Mouse (Mus musculus): ENCODE data around the gene Phf21b. TPM values are rescaled to one million over a fixed set of nuclear protein-coding genes. Genes with fewer than 3 reads are reported as not detected.

Gene Phf21b
- polyA plus RNA-seq, 1 experiment from 2014 or later: 20.2 TPM

DNA sequence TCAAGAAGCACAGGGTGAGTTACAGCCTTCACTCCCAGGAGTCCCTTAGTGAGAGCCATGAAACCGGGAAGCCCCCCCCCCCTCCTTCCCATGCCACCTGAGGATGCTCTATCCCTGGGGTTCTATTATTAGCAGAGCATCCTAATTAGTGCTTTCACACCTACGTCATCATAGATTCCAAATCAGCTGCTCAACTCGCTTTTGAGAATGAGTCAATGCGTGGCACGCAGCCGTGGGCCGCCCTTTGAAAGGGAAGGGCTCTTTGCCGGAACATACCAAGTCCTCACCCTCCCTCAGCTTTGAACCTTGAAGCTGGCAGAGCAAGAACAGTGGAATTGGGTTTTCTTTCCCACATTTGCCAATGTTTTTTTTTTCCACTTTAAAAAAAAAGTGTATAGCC is 6.1 kb upstream of the Phf21b start:
- no peaks in the 10 kb centered on the region for H3K36me3 ChIP-seq
- H3K27ac ChIP-seq: no peak overlapping the region
- no peak for ATAC-seq (ENCODE audit: low FRiP score, low read depth)
- no peak overlapping the region for H3K4me2 ChIP-seq (replicated peaks)
- no peaks in the 10 kb centered on the region for H3K9me3 ChIP-seq
- 85% methylated on average over 8 of the region's 8 CpGs for WGBS
- peaks cover 10% of the 10 kb centered on the region for H3K4me1 ChIP-seq
- H3K4me3 ChIP-seq: no peak overlapping the region
- no peak overlapping the region for H3K9ac ChIP-seq
- H3K27me3 ChIP-seq (replicated peaks): no peaks in the 10 kb centered on the region

DNA sequence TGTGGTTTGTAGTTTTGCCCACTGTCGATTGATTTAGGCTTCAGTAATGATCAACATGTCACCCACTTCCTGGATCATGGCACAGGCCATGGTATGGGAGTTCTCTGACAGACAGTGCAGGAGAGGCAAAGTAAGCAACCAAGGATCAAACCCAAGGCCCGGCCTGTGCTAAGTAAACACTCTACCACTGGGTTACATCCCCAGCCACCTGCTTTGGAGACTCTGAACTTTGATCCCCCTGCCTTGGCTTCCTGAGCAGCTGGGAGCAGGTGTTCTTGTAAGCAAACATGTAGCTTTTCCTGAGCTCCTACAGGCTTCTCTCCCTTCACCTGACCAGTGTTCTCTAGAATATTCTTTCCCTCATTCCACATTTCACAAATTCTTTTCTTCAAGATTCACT is 1.8 kb upstream of the Phf21b start:
- Histone ChIP-seq H3K4me3 (no peak overlapping the region), H3K4me1 (peaks cover 14% of the 10 kb centered on the region), H3K27ac (no peak overlapping the region), H3K27me3 (replicated peaks) (no peaks in the 10 kb centered on the region), H3K9ac (no peak overlapping the region), H3K4me2 (replicated peaks) (0 out of 2 replicates have a peak overlapping the region, but pooled peaks have one; percentile 79), H3K9me3 (no peaks in the 10 kb centered on the region), H3K36me3 (no peaks in the 10 kb centered on the region)
- no peak for ATAC-seq (ENCODE audit: low FRiP score, low read depth)
- 89% methylated on average over 2 of the region's 2 CpGs for WGBS

DNA sequence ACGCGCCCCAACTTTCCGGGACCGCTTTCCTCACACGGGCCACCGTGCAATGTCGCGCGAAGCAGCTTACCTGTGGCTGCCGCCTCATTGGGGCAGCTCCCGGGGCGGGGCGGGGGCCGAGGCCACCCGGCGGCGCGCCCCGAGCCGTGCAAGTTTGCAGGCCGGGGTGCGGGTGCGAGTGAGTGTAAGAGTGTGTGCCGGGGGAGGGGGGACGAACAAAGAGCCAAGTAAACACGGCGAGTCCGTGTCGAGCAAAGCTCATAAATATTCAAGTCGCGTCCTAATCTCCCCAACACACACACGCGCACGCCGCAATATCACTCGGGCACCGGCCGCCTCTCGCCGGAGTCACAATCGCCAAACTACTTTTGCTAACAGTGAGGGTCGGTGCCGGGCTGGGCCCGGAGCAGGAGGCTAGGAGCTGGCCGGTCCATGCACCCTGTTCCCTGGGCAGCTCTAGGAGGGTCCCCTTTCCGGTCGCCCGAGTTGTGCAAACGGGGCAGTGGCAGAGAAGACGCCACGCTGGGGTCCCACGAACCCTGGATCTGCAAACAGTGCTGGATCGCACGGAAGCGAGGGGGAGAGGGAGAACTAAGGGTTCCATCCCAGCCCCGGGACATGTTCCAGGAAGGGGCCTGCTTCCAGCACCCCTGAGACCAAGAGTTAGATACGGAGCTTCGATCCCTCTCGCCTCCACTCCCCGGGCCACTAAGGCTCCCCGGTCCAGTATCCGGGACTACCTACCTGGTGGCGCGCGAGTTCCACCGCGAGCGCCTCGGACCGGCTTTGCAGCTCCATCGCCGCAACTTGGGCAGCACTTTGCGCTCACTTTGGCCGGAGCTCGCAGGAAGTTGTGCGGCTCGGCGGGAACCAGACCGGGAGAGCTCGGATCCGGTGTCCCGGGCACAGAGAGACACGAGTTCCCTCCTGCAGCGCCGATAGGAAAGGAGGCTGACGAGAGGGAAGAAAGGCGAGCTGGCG is 638 bp downstream of the Phf21b start:
- Histone ChIP-seq H3K27me3 (replicated peaks) (no peaks in the 10 kb centered on the region), H3K4me1 (peaks cover 39% of the 10 kb centered on the region), H3K9ac (peak overlapping the region; percentile 94), H3K4me2 (replicated peaks) (peak overlapping the region; percentile 79), H3K36me3 (peaks cover 6% of the 10 kb centered on the region; the same call in 1 of the 2 replicates), H3K4me3 (peak overlapping the region; percentile 83), H3K27ac (peak overlapping the region; percentile 99), H3K9me3 (no peaks in the 10 kb centered on the region)
- peak; percentile 26 for ATAC-seq (ENCODE audit: low FRiP score, low read depth)
- under 1% methylated on average over 88 of the region's 88 CpGs for whole genome bisulfite sequencing

DNA sequence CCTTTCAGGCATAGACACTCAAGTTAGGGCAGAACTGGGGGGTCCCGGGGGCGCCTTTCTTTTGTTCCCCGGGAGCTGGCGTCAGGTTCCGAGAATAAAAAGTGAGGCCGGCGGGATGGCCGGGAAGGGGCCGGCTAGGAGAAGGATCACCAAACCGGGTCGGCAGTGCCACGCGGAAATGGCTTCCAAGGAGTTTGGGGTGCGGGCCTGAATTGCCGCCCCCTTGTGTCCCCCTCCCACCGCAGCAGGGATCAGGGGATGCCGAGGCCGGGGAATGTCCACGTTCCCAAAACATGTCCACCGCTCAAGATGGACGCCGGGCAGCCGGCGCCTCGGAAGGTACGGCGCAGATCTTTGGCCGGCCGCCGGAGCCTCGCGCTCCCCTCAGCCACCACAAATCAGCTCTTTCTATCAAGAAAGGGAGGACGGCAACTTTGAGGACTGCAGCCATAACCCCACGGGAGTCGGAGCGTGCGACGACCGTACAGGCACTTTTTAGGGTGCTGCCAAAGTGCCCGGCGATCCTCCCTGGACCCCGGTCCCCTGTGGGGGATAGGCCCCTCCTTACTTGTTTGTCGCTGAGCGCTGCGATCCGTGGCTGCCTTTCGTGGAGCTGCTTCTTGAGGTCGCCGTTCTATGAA is 1.6 kb downstream of the Phf21b start:
- H3K9me3 ChIP-seq: no peaks in the 10 kb centered on the region

DNA sequence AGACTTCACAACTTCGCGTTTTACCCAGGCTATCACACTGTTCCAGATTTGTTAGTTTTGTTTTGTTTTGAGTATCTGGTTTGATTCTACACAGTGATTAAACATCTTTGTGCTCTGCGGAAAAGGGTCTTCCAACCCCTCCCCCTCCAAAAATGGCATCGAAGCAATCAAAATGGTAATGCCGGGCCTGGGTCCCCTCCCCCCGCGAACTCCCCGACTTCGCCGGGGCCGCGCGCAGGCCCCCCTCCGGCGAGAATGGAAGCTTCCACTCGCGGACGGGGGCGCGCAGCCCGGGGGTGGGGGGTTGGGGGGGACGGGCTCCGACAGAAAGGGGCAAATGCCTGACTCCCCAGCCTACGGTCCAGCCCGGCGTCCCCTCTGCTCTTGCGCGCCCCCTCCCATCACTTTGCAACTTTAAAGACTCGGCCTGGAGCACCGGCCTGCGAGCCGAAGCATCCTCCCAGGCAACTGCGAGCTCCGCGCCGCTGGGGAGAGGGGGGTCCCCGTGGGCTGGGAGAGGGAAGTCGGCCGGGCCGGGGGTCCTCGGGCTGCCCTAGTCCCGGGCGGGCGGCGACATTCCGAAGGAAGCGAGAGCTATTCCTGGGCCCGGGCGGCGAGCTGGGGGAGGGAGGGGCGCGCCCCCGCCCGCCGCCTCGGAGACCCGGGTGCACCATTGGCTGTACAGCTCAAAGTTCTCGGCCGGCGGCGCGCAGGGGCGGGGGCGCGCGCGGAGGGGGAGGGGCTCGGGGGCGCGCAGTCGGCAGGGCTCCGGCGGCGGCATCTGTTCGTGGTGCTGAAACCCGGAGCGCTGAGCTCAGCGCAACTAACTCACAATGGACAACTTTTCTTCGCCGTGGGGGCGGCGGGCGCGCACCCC is 2.4 kb downstream of the Phf21b start:
- Histone ChIP-seq H3K4me3 (peak overlapping the region; percentile 83), H3K4me1 (peaks cover 55% of the 10 kb centered on the region), H3K27ac (peak overlapping the region; percentile 99), H3K27me3 (replicated peaks) (no peaks in the 10 kb centered on the region), H3K36me3 (peaks cover 11% of the 10 kb centered on the region; the same call in 1 of the 2 replicates), H3K9me3 (no peaks in the 10 kb centered on the region), H3K4me2 (replicated peaks) (peak overlapping the region; percentile 79), H3K9ac (peak overlapping the region; percentile 94)
- WGBS: under 1% methylated on average over 78 of the region's 84 CpGs
- peak; percentile 73 for ATAC-seq (ENCODE audit: low FRiP score, low read depth)

More for the DNA sequence above, 1.6 kb downstream of the Phf21b start:
- no peak; the same call in 1 of the 2 replicates for ATAC-seq (ENCODE audit: low FRiP score, low read depth)
- under 1% methylated on average over 49 of the region's 49 CpGs for WGBS
- Histone ChIP-seq H3K9ac (peak overlapping the region; percentile 94), H3K4me2 (replicated peaks) (peak overlapping the region; percentile 79), H3K27me3 (replicated peaks) (no peaks in the 10 kb centered on the region), H3K4me3 (peak overlapping the region; percentile 83), H3K36me3 (peaks cover 6% of the 10 kb centered on the region; the same call in 1 of the 2 replicates), H3K27ac (peak overlapping the region; percentile 99), H3K4me1 (peaks cover 48% of the 10 kb centered on the region)

DNA sequence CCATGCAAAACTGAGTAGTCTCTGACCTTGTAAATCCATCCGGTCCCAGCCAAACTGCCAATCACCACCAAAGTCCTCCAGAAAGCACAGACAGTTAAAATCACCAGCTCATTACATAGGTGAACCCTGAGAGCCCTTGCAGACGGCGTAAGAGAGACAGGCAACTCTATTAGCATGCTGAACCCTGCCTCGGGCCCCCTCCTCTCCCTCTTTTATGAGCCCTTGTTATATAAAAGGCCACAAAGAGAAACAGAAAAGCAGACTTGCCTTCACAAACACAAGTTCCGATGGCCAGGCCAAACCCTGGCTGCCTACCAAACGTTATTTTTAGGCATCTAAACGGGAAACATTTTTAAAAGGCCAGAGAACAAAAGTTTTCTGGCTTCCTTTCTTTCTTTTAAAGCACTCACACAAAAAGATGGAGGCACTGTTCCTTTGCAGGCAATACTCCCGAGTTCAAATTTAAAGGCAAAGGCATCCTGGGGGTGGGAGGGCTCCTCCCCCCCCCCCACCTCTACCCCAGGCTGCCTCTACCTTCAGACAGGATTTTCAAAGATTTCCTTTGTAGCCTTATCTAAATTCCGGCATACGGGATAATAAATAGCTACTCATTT is 3.3 kb downstream of the Phf21b start:
- H3K4me1 ChIP-seq: peaks cover 61% of the 10 kb centered on the region
- no peak for ATAC-seq (ENCODE audit: low FRiP score, low read depth)
- WGBS: 4% methylated on average over 10 of the region's 10 CpGs

DNA sequence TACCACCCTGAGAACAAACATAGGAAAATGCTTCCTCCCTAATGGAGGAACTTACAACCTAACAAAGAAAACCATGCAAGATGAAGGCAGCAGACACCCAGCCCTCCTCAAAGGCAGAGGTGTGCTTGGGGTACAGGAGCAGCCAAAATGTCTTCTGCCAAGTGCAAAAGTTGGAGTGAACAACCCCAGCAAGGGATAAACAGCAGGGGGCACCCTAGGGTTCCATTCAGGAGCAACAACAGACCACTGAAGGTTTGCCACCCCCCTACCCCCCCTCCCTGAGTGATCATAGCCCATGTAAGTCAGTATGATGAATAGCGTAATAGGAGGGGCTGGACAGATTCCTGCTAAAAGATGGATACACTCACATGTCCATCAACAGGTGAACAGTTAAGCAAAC is 5.5 kb downstream of the Phf21b start:
- WGBS: 89% methylated on average over 1 of the region's 1 CpGs
- Histone ChIP-seq H3K36me3 (peaks cover 12% of the 10 kb centered on the region), H3K4me2 (replicated peaks) (peak overlapping the region; percentile 79), H3K27ac (no peak overlapping the region), H3K4me3 (no peak overlapping the region), H3K4me1 (peaks cover 72% of the 10 kb centered on the region), H3K9ac (no peak overlapping the region), H3K9me3 (no peaks in the 10 kb centered on the region), H3K27me3 (replicated peaks) (no peaks in the 10 kb centered on the region)
- no peak for ATAC-seq (ENCODE audit: low FRiP score, low read depth)

More for the DNA sequence above, 3.3 kb downstream of the Phf21b start:
- Histone ChIP-seq H3K4me2 (replicated peaks) (peak overlapping the region; percentile 79), H3K27ac (peak overlapping the region; percentile 99), H3K27me3 (replicated peaks) (no peaks in the 10 kb centered on the region), H3K36me3 (peaks cover 12% of the 10 kb centered on the region), H3K4me3 (peak overlapping the region; percentile 83), H3K9me3 (no peaks in the 10 kb centered on the region), H3K9ac (peak overlapping the region; percentile 94)

DNA sequence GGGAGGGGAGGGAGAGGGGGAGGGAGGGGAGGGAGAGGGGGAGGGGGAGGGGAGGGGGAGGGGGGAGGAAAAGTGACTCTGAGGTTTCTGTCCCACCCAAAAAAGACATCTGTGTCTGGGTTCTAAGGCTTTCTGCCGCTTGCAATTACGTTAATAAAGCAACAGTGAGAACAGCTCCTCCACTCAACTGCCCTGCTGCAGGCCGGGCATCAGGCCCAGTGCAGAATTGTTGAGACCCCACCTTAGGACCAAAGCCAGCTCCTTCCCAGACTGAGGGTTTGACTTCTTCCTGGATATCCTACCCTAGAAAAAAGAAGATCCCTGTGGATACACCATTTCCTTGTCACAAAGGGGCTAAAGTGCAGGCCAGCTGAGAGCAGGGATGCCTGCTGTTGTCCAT is 9.6 kb downstream of the Phf21b start:
- Histone ChIP-seq H3K4me1 (peaks cover 98% of the 10 kb centered on the region), H3K9ac (no peak overlapping the region), H3K4me2 (replicated peaks) (no peak overlapping the region), H3K27ac (no peak overlapping the region), H3K36me3 (peaks cover 12% of the 10 kb centered on the region), H3K9me3 (no peaks in the 10 kb centered on the region), H3K27me3 (replicated peaks) (no peaks in the 10 kb centered on the region), H3K4me3 (no peak overlapping the region)
- no peak for ATAC-seq (ENCODE audit: low FRiP score, low read depth)
- WGBS: 62% methylated on average over 3 of the region's 3 CpGs

DNA sequence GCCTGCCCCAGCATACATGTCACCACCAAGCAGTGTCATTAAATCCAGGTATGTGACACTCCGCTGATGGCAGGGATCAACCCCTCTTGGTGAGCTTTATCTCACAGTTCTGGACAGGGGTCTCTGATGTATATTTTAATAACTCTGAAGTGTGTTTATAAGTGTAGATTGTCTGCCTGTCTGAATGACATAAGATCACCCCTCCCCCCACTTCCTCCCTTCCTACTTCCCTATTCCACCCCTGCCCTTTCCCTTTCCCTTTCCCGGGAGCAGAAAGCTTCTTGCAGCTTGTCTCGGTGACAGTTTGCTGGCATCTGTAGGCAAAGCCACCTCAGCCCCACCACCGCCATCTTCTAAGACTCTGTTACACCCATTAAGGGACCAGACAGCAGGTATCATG is 11.0 kb downstream of the Phf21b start:
- H3K9ac ChIP-seq: no peak overlapping the region
- no peaks in the 10 kb centered on the region for H3K9me3 ChIP-seq

DNA sequence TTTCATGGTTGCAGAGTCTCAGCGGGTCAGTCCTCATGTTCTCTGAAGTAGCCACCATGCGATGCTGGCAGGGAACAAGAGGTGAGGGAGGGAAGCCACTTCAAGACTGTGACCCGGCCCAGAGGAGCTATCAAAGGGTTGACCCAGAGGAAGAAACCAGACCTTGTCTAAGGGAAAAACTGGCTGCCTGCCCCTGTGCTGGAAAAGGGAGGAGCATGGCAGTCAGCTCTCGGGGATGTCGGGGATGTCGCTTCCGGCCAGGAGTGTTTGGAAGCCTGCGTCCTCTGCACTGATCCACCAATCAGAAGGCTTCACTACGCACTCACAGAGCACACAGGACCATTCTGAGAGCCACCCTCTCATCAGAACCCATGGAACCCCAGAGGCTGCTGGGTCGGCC is 12.8 kb downstream of the Phf21b start:
- 52% methylated on average over 10 of the region's 10 CpGs for WGBS
- ATAC-seq (ENCODE audit: low FRiP score, low read depth): no peak
- Histone ChIP-seq H3K36me3 (no peaks in the 10 kb centered on the region; the same call in 1 of the 2 replicates), H3K4me2 (replicated peaks) (peak overlapping the region; percentile 39), H3K9me3 (no peaks in the 10 kb centered on the region), H3K9ac (0 out of 2 replicates have a peak overlapping the region, but pooled peaks have one; percentile 17), H3K4me3 (no peak overlapping the region), H3K27ac (peak overlapping the region; percentile 53; the same call in 1 of the 2 replicates), H3K4me1 (peaks cover 85% of the 10 kb centered on the region), H3K27me3 (replicated peaks) (no peaks in the 10 kb centered on the region)

More for the DNA sequence above, 11.0 kb downstream of the Phf21b start:
- 84% methylated on average over 4 of the region's 4 CpGs for WGBS
- Histone ChIP-seq H3K27ac (no peak overlapping the region), H3K36me3 (peaks cover 5% of the 10 kb centered on the region; the same call in 1 of the 2 replicates), H3K27me3 (replicated peaks) (no peaks in the 10 kb centered on the region), H3K4me3 (no peak overlapping the region), H3K4me1 (peaks cover 95% of the 10 kb centered on the region), H3K4me2 (replicated peaks) (0 out of 2 replicates have a peak overlapping the region, but pooled peaks have one; percentile 9)
- ATAC-seq (ENCODE audit: low FRiP score, low read depth): no peak
